Mouse (Mus musculus) myocyte (in vitro differentiated cells): ENCODE data around the gene Vps37b. TPM values are rescaled to one million over a fixed set of nuclear protein-coding genes. Genes with fewer than 3 reads are reported as not detected.

ENCODE experiments used
- H3K27me3 ChIP-seq: one replicate; pipeline ENCODE4 v1.6.1; 2011; ENCODE audit not compliant: control insufficient read depth, insufficient read depth, insufficient read length
- H3K36me3 ChIP-seq: one replicate; pipeline ENCODE4 v1.6.1; 2011; ENCODE audit not compliant: control insufficient read depth, insufficient read depth
- H3K4me2 ChIP-seq: one replicate; pipeline ENCODE4 v1.6.1; 2011; ENCODE audit warnings: low read depth, control low read depth
- H3K4me3 ChIP-seq: one replicate; pipeline ENCODE4 v1.5.1; 2011; ENCODE audit warnings: mild to moderate bottlenecking, control low read depth, moderate library complexity
- H3K79me2 ChIP-seq: one replicate; pipeline ENCODE4 v1.6.1; 2011; ENCODE audit not compliant: control insufficient read depth, insufficient read depth
- H3ac ChIP-seq: one replicate; pipeline ENCODE4 v1.6.1; 2011; ENCODE audit not compliant: control insufficient read depth, insufficient read length
- CEBPB ChIP-seq: IDR thresholded peaks from 2 replicates; pipeline ENCODE4 v1.6.1; 2011; ENCODE audit warnings: mild to moderate bottlenecking, moderate library complexity; ENCODE audit not compliant: poor library complexity, insufficient read depth, severe bottlenecking
- E2F4 ChIP-seq: IDR thresholded peaks from one replicate; pipeline ENCODE4 v1.6.1; 2011; ENCODE audit warnings: mild to moderate bottlenecking, control low read depth, moderate library complexity; ENCODE audit not compliant: insufficient read depth
- MAX ChIP-seq: IDR thresholded peaks from one replicate; pipeline ENCODE4 v1.6.1; 2011; ENCODE audit warnings: low read depth, mild to moderate bottlenecking, control low read depth
- MYOD1 ChIP-seq, 3 experiments: IDR thresholded peaks; one replicate each; pipeline ENCODE4 v1.6.1; 2011; ENCODE audit warnings: control low read depth in 2 of 3, low read depth in 2 of 3, mild to moderate bottlenecking in 2 of 3, moderate library complexity in 1 of 3; ENCODE audit not compliant: insufficient read length in 2 of 3, control insufficient read depth in 1 of 3
- MYOG ChIP-seq, 3 experiments: IDR thresholded peaks; one replicate each; pipeline ENCODE4 v1.6.1; 2011; ENCODE audit warnings: control low read depth in 2 of 3, low read depth in 2 of 3, mild to moderate bottlenecking in 2 of 3; ENCODE audit not compliant: insufficient read length in 2 of 3, control insufficient read depth in 1 of 3, insufficient read depth in 1 of 3
- POLR2A ChIP-seq: IDR thresholded peaks from one replicate; pipeline ENCODE4 v1.6.1; 2011; ENCODE audit warnings: low read depth, mild to moderate bottlenecking, control low read depth, moderate library complexity; ENCODE audit not compliant: insufficient read length
- POLR2AphosphoS2 ChIP-seq: IDR thresholded peaks from one replicate; pipeline ENCODE4 v1.6.1; 2011; ENCODE audit warnings: low read depth, control low read depth; ENCODE audit not compliant: insufficient read length
- REST ChIP-seq: IDR thresholded peaks from one replicate; pipeline ENCODE4 v1.6.1; 2011; ENCODE audit warnings: mild to moderate bottlenecking, control low read depth, moderate library complexity; ENCODE audit not compliant: insufficient read depth, insufficient read length
- SRF ChIP-seq: IDR thresholded peaks from one replicate; pipeline ENCODE4 v1.6.1; 2011; ENCODE audit warnings: low read depth; ENCODE audit not compliant: control insufficient read depth, insufficient read length
- TCF12 ChIP-seq: IDR thresholded peaks from one replicate; pipeline ENCODE4 v1.6.1; 2011; ENCODE audit warnings: mild to moderate bottlenecking, control low read depth; ENCODE audit not compliant: poor library complexity, insufficient read depth, severe bottlenecking
- TCF3 ChIP-seq: IDR thresholded peaks from one replicate; pipeline ENCODE4 v1.6.1; 2011; ENCODE audit warnings: low read depth, control low read depth; ENCODE audit not compliant: insufficient read length
- USF1 ChIP-seq: IDR thresholded peaks from one replicate; pipeline ENCODE4 v1.6.1; 2011; ENCODE audit warnings: low read depth, mild to moderate bottlenecking, control low read depth, moderate library complexity
- polyA plus RNA-seq: library from polyadenylated mRNA; unstranded; fragments of >200 nt; fragmentation: generic; extraction: Trizol; gene quantifications from one replicate; pipeline ENCODE4 v1.2.1, GENCODE M21; 2012; ENCODE audit warnings: missing spikeins

Vps37b gene
- polyA plus RNA-seq, 1 experiment = 18.7 TPM

DNA sequence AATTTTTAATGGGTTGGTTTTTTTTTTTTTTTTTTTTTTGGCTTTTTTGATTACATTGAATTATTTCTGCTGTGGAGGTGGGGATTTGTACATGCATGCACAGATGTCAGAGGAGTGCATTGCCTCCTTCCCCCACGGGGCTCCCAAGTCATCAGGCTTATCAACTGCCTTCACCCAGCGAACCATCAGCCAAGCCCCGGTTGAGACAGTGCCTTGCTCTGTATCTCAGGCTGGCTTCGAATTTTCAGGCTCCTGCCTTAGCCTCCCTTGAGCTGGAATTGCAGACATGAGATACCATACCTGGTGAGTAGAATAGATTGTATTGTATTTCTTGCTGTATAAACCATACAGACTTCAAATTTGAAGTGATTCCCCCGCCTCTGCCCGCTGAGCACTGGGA, 7.5 kb upstream of the Vps37b start:
- Histone ChIP-seq H3K27me3 (no peaks in the 10 kb centered on the region), H3K4me2 (no peak overlapping the region), H3K79me2 (no peaks in the 10 kb centered on the region), H3K36me3 (no peaks in the 10 kb centered on the region), H3K4me3 (no peak overlapping the region), H3ac (no peak overlapping the region)
- no peak for TF ChIP-seq TCF12

DNA sequence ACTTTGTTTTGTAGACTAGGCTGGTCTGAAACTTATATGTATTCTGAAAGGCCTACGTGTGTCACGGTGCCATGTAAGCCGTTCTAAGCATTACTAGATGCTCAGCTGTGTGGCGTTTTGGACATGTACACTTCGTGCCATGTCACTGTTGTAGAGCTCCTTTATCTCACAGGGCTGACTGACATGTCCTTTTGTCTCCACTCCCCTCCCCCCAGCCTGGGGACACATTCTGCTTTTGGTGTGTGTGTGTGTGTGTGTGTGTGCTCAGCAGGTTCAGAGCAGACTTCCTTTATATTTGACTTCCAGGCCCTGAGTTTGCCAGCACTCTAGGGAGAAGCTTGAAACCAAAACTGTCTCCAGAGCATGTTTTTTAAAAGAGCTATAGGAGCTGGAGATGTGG, 4.8 kb upstream of the Vps37b start:
- no peak overlapping the region for H3ac ChIP-seq
- H3K4me3 ChIP-seq = no peak overlapping the region
- no peak overlapping the region for H3K4me2 ChIP-seq
- no peaks in the 10 kb centered on the region for H3K27me3 ChIP-seq
- peaks cover under 1% of the 10 kb centered on the region for H3K79me2 ChIP-seq
- H3K36me3 ChIP-seq = no peaks in the 10 kb centered on the region
- TF ChIP-seq USF1 = no peak
- no peak for TF ChIP-seq POLR2A
- no peak for TF ChIP-seq E2F4
- TF ChIP-seq MYOG (IDR thresholded peaks at IDR 0.05; ENCODE audit: control insufficient read depth in 1 of 3, insufficient read depth in 1 of 3, insufficient read length in 2 of 3, low read depth in 2 of 3) = no peak
- no peak for TF ChIP-seq POLR2AphosphoS2
- no peak for TF ChIP-seq MAX
- no peak for TF ChIP-seq REST
- no peak for TF ChIP-seq SRF
- no peak for TF ChIP-seq CEBPB
- no peak for TF ChIP-seq TCF3
- TF ChIP-seq MYOD1 (IDR thresholded peaks at IDR 0.05; ENCODE audit: control insufficient read depth in 1 of 3, insufficient read length in 2 of 3, low read depth in 2 of 3) = no peak
- no peak for TF ChIP-seq TCF12

DNA sequence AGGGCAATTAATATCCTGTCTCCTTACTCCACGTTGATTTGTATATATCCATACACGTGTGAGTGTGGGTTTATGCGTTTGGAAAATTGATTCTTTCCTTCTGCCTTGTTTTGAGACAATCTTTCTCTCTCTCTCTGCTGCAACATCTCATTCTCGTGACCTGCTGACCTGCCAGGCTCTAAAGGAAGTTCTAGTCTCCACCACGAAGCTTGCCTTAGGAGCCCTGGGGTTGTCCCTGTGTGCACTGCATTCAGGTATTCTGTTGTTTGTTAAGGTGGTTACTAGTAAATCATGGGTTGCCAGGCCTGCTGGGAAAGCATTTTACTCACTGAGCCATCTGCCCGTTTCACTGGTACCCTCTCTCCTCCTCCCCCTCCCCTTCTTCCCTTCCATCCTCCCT, 4.3 kb upstream of the Vps37b start:
- Histone ChIP-seq H3K79me2 (peaks cover 6% of the 10 kb centered on the region), H3K4me3 (no peak overlapping the region), H3K4me2 (no peak overlapping the region), H3K36me3 (no peaks in the 10 kb centered on the region), H3K27me3 (no peaks in the 10 kb centered on the region), H3ac (no peak overlapping the region)
- no peak for TF ChIP-seq SRF
- no peak for TF ChIP-seq E2F4
- TF ChIP-seq MYOD1 (IDR thresholded peaks at IDR 0.05; ENCODE audit: control insufficient read depth in 1 of 3, insufficient read length in 2 of 3, low read depth in 2 of 3) = no peak
- TF ChIP-seq REST = no peak
- no peak for TF ChIP-seq MYOG (IDR thresholded peaks at IDR 0.05; ENCODE audit: control insufficient read depth in 1 of 3, insufficient read depth in 1 of 3, insufficient read length in 2 of 3, low read depth in 2 of 3)
- TF ChIP-seq TCF12 = no peak
- no peak for TF ChIP-seq CEBPB
- TF ChIP-seq MAX = no peak
- TF ChIP-seq TCF3 = no peak
- TF ChIP-seq POLR2A = no peak
- TF ChIP-seq POLR2AphosphoS2 = no peak
- no peak for TF ChIP-seq USF1

DNA sequence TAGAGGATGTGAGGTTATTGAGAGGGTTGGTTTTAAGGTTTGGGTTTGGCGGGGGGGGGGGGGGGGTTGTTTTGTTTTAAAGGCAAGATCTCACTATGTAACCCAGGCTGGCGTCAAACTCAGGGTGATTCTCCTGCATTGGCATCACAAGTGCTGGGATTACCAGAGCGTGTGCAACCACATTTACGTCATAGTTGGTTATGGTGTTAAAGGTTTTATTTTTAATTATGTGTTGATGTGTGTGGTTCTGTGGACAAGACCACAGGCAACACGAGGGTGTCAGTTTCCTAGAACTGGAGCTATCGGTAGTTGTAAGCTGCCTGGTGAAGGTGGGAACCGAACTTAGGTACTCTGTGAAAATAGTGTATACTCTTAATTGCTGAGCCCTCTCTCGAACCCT, 3.7 kb upstream of the Vps37b start:
- Histone ChIP-seq H3ac (no peak overlapping the region), H3K79me2 (peaks cover 10% of the 10 kb centered on the region), H3K36me3 (no peaks in the 10 kb centered on the region), H3K27me3 (no peaks in the 10 kb centered on the region), H3K4me3 (no peak overlapping the region), H3K4me2 (no peak overlapping the region)
- no peak for TF ChIP-seq REST

DNA sequence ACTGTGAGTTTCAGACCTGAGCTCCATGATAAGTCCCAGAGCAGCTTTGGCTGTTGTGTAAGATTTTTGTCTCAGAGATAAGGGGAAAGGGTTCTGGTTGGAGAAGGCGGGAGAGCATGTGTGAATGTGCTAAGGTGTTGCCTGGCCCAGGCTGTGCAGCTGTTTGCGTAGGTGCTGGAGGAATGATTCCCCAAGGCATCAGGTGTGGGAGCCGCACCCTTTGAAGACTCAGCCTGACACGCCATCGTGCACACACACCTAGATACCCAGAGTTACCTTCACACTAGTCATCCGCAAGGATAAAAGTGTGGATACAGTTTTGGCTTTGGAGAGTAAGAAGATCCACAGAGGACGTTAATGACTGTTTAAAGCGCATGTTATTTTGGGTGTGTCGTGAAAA, 3.3 kb upstream of the Vps37b start:
- H3K36me3 ChIP-seq = no peaks in the 10 kb centered on the region
- no peak overlapping the region for H3K4me2 ChIP-seq
- TF ChIP-seq SRF = no peak
- TF ChIP-seq TCF12 = no peak
- no peak for TF ChIP-seq CEBPB
- TF ChIP-seq TCF3 = no peak
- no peak for TF ChIP-seq POLR2AphosphoS2
- no peak for TF ChIP-seq POLR2A
- TF ChIP-seq USF1 = no peak
- no peak for TF ChIP-seq E2F4
- no peak for TF ChIP-seq MAX
- no peak for TF ChIP-seq MYOG (IDR thresholded peaks at IDR 0.05; ENCODE audit: control insufficient read depth in 1 of 3, insufficient read depth in 1 of 3, insufficient read length in 2 of 3, low read depth in 2 of 3)
- peaks cover 14% of the 10 kb centered on the region for H3K79me2 ChIP-seq
- no peak overlapping the region for H3K4me3 ChIP-seq
- no peaks in the 10 kb centered on the region for H3K27me3 ChIP-seq
- H3ac ChIP-seq = no peak overlapping the region
